Mouse (Mus musculus) urinary bladder, postnatal 4 days (tissue): ENCODE data around the gene Gm21905.

Source experiments
- DNase-seq, 2 experiments: peaks; one replicate each; pipeline ENCODE4 v3.0.0; 2021 to 2022; ENCODE audit warnings: low spot score in 2 of 2

Gm21905 gene

DNA sequence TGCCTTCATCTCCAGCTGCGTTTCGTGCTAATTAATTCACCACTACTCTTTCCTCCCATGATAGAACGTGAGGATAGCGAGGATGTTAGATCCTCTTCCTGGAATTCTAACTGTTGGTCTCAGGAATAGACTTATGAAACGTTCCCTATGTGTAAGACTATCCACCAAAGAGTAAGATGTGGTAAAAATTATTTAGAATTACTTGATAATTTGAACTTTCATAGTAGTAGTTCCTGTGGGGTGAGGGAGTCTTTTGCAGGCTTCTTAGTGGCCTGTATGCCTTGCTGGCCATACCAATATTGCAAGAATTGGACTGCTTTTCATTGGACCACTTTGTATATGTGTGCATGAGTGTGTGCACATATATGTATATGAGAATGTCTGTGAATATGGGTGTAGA lies at the start of gene Gm21905:
Gene Gm21905 (minus strand): TSS at position 101 of the 400 bp plus-strand sequence.
- DNase-seq = no peak

DNA sequence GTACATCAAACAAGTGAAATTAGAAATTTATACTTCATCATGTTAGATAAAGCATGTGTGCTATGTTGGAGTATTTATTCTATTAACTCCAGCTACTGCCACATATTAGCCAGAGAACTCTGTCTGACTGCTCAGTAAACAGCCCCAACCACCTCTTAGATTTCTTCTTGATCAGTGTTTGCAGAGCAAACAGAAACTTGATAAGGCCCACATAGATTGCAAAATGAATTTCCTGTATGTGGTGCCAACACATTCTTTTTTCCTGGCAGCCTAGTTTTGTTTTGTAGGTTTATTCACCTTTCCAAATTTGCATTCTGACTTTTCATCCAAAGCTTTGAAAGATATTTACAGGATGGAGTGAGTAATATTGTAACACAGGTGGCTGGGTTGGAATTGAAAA lies 44.2 kb upstream of the Gm21905 start:
- DNase-seq = no peak

DNA sequence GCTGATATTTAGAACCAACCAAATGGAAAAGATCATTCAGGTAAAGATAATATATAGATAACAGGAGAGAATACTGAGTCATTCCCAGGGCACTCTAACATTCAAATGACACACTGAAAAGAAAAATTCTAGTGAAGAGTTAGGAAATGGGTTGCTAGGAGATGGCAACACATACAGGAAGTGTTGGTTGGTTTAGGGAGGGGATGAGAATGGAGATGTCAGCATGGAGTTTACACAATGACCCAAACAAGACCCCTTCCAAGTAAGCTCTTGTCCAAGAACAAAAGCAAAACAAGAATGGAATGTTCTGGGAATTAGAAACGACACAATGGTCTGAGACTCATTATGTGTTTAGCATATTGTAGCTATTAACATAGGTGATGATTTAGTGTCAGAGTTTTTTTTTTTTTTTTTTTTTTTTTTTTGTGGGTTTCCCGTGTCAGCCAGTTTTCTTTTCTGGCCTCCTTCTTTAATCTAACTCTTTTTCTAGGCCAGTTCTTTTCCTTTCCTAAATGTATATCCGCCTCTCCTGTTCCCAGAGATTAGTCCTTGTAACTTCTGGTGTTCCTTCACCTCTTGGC lies 35.8 kb upstream of the Gm21905 start:
- DNase-seq = no peak

GRCm38 (mm10) chr5:67969536-67969935 lies 23.3 kb upstream of the Gm21905 start:
- DNase-seq = no peak

- DNase-seq = no peak
Observed at GRCm38 (mm10) chr5:67961708-67962629, 15.7 kb upstream of the Gm21905 start.

- DNase-seq = no peak
Observed at GRCm38 (mm10) chr5:67955486-67955885, 9.3 kb upstream of the Gm21905 start.

DNA sequence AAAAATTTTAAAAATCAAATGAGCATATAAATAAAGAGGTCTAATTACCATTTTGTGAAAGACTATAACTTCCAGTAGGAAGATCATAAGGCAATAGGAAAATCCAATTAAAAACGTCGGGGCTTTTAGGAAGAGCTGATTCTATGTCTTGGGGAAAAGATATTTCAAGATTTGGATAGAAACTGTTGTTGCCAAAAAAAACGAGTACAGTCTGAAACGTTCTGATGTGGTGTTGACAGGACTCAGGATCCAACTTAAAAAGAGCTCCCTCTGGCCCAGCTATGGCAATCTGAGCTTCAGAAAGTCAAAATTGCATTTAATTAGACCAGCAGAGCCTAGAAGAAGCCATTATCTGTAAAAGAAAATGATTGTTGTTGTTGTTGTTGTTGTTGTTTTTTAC lies 7.9 kb upstream of the Gm21905 start:
- DNase-seq = no peak

- DNase-seq = no peak
Observed at GRCm38 (mm10) chr5:67948074-67948473, 1.9 kb upstream of the Gm21905 start.

DNA sequence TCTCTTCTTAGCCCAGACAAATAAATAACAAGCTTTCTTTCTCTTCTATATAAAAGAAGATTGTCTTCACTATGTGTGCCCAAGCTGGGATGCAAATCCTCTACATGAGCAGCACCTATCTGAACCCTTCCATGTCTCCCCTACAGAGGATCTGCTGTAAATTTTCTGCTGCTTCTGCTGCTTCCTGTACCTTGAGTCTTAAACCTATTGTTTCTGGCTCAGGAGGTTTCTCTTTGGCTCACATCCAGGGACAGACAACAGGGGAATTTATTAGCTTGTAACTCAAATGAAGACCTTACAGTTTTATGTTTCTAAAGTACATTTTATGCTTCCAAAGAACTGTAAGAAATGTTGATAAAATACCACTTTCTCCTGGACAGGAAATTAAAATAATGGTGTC lies 785 bp upstream of the Gm21905 start:
- DNase-seq = no peak

DNA sequence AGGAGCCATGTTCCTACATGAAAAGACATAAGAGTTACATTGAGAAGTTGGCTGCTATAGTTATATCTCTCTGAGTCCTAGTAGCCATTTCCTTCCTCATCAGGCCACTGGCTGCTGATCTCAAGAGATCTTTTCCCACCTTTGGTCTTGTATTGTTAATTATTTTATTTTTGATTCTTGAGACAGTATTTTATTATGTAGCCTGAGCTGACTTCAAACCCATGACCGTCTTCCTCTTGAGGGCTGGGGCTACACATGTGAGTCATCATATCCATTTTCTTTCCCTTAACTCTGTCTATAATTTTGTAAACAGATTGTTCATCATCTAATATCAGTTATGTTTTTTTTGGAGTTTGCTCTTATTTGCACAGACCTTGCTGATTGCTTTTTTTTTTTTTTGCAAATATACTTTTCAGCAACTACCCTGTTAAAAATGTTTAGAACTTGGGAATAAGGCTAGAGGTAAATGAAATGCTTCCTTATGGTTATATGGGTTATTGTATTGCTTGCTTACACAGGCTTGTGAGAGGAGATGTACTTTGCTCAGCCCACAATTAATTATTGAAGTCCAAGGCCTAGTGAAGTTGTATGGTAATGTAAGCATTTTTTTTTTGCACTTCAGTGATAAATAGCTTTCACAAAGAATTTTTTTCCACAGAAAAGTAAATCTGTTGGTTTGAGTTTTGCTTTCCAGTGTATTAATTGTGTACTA lies 2.0 kb downstream of the Gm21905 start:
- no peak for DNase-seq

DNA sequence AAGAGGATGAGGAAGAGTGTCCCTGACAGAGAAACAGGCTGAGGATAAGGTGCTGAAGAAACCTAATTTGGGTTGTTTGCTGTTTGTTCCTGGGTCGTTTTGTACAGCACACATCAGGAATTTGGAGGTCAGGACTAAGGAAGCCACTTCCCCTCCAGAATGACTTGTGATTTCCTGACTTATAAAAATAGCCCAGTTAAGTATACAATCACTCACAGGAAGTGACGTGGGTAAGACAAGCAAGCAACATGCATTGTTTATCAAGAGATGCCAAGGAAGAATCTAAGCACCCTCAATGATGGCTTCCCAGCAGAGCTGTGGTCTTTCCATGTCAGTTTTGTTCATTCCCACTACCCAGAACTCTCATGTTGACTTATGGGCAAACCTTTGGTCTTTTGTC lies 3.0 kb downstream of the Gm21905 start:
- DNase-seq = no peak

GRCm38 (mm10) chr5:67941369-67941768 lies 4.9 kb downstream of the Gm21905 start, which contains the start of gene Gm5108:
Gene Gm5108 (plus strand): TSS chr5:67941669.
- DNase-seq = no peak

DNA sequence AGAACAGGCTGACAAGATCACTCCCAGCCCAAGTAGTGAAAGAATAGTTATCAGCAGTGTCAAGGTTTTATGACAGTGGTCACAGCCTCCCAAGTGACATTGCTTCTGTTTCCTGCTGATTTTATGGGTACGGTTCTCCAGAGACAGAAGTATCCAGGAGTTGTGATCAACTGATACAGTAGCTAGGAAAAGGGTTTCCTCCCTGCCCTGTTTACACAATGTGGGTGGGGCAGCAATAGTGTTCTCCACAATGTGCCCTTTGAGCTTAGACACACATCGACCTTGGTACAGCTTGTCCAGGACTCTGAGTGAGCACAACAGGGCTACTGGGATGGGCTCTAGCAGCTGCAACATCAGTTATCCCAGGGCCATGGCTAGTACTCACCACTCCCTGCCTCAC lies 14.6 kb downstream of the Gm21905 start:
- no peak for DNase-seq

DNA sequence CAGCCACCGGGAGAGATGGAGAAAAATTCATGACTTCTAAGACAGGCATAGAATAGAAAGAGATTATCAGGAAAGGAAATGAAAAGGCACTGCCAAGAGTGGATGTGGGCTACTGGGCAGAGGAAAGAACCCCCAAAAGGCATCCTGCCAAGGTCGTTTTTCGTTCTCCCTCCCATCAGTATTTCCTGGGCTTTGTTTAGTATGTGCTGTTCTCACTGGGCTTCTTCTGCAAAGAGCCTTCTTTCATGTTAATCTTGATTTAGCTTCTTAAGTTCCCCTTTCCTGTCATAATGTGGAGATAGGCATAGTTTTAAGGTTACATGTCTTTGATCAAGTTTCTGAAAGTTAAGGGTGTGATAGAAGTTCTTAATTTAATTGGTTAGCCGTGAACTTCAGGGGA lies 15.6 kb downstream of the Gm21905 start:
- no peak for DNase-seq

GRCm38 (mm10) chr5:67904555-67904954 lies 41.7 kb downstream of the Gm21905 start:
- DNase-seq = no peak

- no peak for DNase-seq
Observed at GRCm38 (mm10) chr5:67898921-67899320, 47.3 kb downstream of the Gm21905 start.

DNA sequence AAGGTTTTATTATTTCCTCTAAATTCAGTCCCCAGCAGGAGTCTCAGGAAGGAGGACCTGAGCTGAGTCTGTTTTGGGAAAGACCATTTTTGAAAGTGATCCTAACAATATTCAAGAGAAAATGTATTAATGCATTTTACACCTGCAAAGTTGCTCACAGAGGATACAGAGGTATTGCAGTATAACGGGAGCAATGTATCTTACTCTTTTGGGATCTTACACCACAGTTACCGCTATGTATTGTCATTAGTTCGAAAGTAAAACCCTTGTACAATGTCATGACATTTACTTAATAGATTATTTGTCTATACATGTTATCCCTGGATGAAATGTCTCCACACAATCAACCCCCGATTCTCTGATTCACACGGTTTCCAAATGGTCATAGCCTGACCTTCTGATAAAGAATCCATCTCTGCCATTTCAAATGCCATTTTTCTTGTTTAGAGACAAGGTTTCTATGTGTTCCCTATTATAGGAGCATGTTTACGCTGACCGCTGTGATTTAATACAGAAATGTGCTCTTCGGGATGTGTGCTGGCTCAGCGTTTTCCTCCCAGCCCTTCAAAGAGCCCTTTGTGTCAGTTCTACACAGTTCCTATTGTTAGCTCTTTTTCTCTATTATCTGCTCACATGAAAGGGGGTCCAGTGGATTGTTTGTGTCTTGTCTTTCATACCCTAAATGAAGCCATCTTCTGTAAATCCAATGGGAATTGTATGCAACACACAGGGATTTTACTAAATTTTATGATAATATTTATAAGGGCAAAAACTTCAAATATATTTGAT lies 61.6 kb downstream of the Gm21905 start:
- no peak for DNase-seq

GRCm38 (mm10) chr5:67883564-67884171 lies 62.6 kb downstream of the Gm21905 start:
- no peak for DNase-seq
